ENCODE assay signal across 20 mouse cellular contexts in genomic region chr1:180169161-180169560, GRCm38 (mm10). TPM values are rescaled to one million over a fixed set of nuclear protein-coding genes. Genes with fewer than 3 reads are reported as not detected.
DNase-seq lines count a peak whose midpoint lies in the region; ATAC-seq lines count a peak whose summit lies in the region.
"Had no signal": no experiment of that assay in that cellular context is flagged by ENCODE, and none has a peak within 500 bp of the region (broad histone marks: within the 10 kb centered on the region; RNA-seq: fewer than 3 reads in every experiment).

No protein-coding gene starts in this region.

- H3K4me3 ChIP-seq in heart, embryonic 11.5 days (ENCODE audit: low read depth, low read length): no peak overlapping the region
- H3K4me3 ChIP-seq: embryonic facial prominence, embryonic 13.5 days; embryonic facial prominence, embryonic 15.5 days; erythroblast, embryonic 14.5 days; forebrain, embryonic 10.5 days; forebrain, embryonic 12.5 days had no signal

- no peaks in the 10 kb centered on the region for H3K27me3 ChIP-seq in heart, embryonic 11.5 days (ENCODE audit: control insufficient read depth, insufficient read depth, low read length)
- H3K27me3 ChIP-seq: embryonic facial prominence, embryonic 13.5 days; embryonic facial prominence, embryonic 15.5 days; forebrain, embryonic 12.5 days had no signal

- 0 out of 2 replicates have a peak, but pooled peaks cover 4% of the 10 kb centered on the region for H3K36me3 ChIP-seq in heart, embryonic 11.5 days (ENCODE audit: control insufficient read depth, insufficient read depth, low read length)
- H3K36me3 ChIP-seq: forebrain, embryonic 10.5 days had no signal

- ATAC-seq in heart, embryonic 11.5 days (replicated peaks; ENCODE audit: insufficient number of reproducible peaks, low FRiP score, low TSS enrichment): no peak
- ATAC-seq: forebrain, embryonic 14.5 days; forebrain, embryonic 16.5 days had no signal

- 80% methylated on average over 7 of the region's 7 CpGs for WGBS in heart, embryonic 11.5 days (ENCODE audit: insufficient replicate concordance)

- H3K27ac ChIP-seq in heart, embryonic 11.5 days (ENCODE audit: low read depth, low read length): no peak overlapping the region
- H3K27ac ChIP-seq: embryonic facial prominence, embryonic 13.5 days; embryonic facial prominence, embryonic 15.5 days; forebrain, embryonic 10.5 days; forebrain, embryonic 12.5 days had no signal

- H3K9ac ChIP-seq in heart, embryonic 11.5 days (ENCODE audit: low read depth, low read length): no peak overlapping the region
- H3K9ac ChIP-seq: embryonic facial prominence, embryonic 13.5 days; embryonic facial prominence, embryonic 15.5 days; forebrain, embryonic 12.5 days had no signal

- peak; percentile 3 for DNase-seq in adrenal gland, adult 8-10 months
- DNase-seq in adrenal gland, postnatal 10 days: no peak
- DNase-seq in cerebellum, adult 9-11 months: peak; percentile 22
- no peak for DNase-seq in cerebellum, postnatal 36 days
- DNase-seq in heart, adult 11 months: peak; percentile 91
- DNase-seq in testis, postnatal 10 days (ENCODE audit: low spot score): peak; percentile 39
- no peak for DNase-seq in testis, postnatal 14 days (ENCODE audit: low spot score)
- DNase-seq: cerebellum, adult 11 months; cerebellum, adult 8-10 months; cerebellum, postnatal 10 days; cerebellum, postnatal 25 days; embryo, embryonic 11 days had no signal

- H3K4me1 ChIP-seq in heart, embryonic 11.5 days (ENCODE audit: control insufficient read depth, insufficient read depth, low read length): no peaks in the 10 kb centered on the region
- H3K4me1 ChIP-seq: embryonic facial prominence, embryonic 13.5 days; embryonic facial prominence, embryonic 15.5 days; forebrain, embryonic 12.5 days had no signal

- no peaks in the 10 kb centered on the region for H3K9me3 ChIP-seq in heart, embryonic 11.5 days (replicated peaks; ENCODE audit: control insufficient read depth, low read length)
- H3K9me3 ChIP-seq: embryonic facial prominence, embryonic 13.5 days; embryonic facial prominence, embryonic 15.5 days; forebrain, embryonic 10.5 days; forebrain, embryonic 12.5 days had no signal

- H3K4me2 ChIP-seq in heart, embryonic 11.5 days: no peak overlapping the region
- H3K4me2 ChIP-seq: embryonic facial prominence, embryonic 13.5 days; embryonic facial prominence, embryonic 15.5 days; forebrain, embryonic 12.5 days had no signal

RNA-seq across cellular contexts. Expression of gene Coq8a, which starts 30.2 kb away (rescaled TPM):
- 100 to 1,000 TPM in 3 of 4 experiments, 10 to 100 TPM in 1; 85.1 to 269 (median 187) TPM for total RNA-seq in adrenal gland, adult 8-10 months (2022)
- 1,000 to 10,000 TPM; 1,138 to 1,532 TPM for total RNA-seq in adrenal gland, postnatal 10 days (2021)
- 8.6 and 10.8 TPM in 2 replicates for polyA plus RNA-seq in heart, embryonic 11.5 days (2014; fragmentation: Nextera tagmentation; extraction: Ambion mirVana)

Comparison
In these comparisons a context has a peak if more than half of its experiments do, and no peak if none do; other contexts are left out.
1. DNase-seq: peak in adrenal gland, adult 8-10 months (single experiment), cerebellum, adult 9-11 months (single experiment), heart, adult 11 months (single experiment) and testis, postnatal 10 days (single experiment); none in adrenal gland, postnatal 10 days (single experiment), cerebellum, postnatal 36 days (0 of 2) and testis, postnatal 14 days (single experiment).
2. RNA of gene Coq8a, which starts 30.2 kb away (total RNA-seq): 1,138 to 1,532 TPM in adrenal gland, postnatal 10 days; 85.1 to 269 TPM in adrenal gland, adult 8-10 months; every median in the first group is over 4 times any median in the second.